11 mouse cellular contexts compared by ENCODE assay signal in genomic region chr15:37159349-37159748, GRCm38 (mm10).
DNase-seq lines count a peak whose midpoint lies in the region; ATAC-seq and TF ChIP-seq lines count a peak whose summit lies in the region.
"Had no signal": no experiment of that assay in that cellular context is flagged by ENCODE, and none has a peak within 500 bp of the region (broad histone marks: within the 10 kb centered on the region; RNA-seq: fewer than 3 reads in every experiment).

No protein-coding gene starts in this region.

- intact Hi-C loops in left cerebral cortex, postnatal 25 days (cut with DNase I) = no loop called here
- intact Hi-C loops in left cerebral cortex, postnatal 36 days (cut with DNase I) = no loop called here

- H3K36me3 ChIP-seq in forebrain, embryonic 12.5 days (replicated peaks) = no peaks in the 10 kb centered on the region
- H3K36me3 ChIP-seq in forebrain, embryonic 10.5 days (replicated peaks) = no peaks in the 10 kb centered on the region
- H3K36me3 ChIP-seq in intestine, embryonic 16.5 days (ENCODE audit: control insufficient read depth, insufficient read depth, low read length) = no peaks in the 10 kb centered on the region
- no peaks in the 10 kb centered on the region for H3K36me3 ChIP-seq in lung, embryonic 14.5 days (ENCODE audit: insufficient read depth)
- H3K36me3 ChIP-seq: liver, embryonic 12.5 days had no signal

- no peak for DNase-seq in forebrain, embryonic 10.5 days (ENCODE audit: extremely low spot score, low spot score)
- peak; percentile 12 for DNase-seq in Muller cell, postnatal 12 days (ENCODE audit: inconsistent ontology term)
- DNase-seq in lung, embryonic 14.5 days = peak; percentile 56
- DNase-seq in spleen, postnatal 10 days (ENCODE audit: low spot score in 2 of 2) = no peak
- no peak for DNase-seq in left cerebral cortex, postnatal 25 days (ENCODE audit: low spot score in 2 of 2)
- DNase-seq in left cerebral cortex, postnatal 36 days (ENCODE audit: low spot score in 2 of 2) = no peak
- DNase-seq: gastrocnemius, postnatal 25 days; spleen, adult 18-20 months had no signal

- H3K4me2 ChIP-seq in forebrain, embryonic 12.5 days = no peak overlapping the region
- no peak overlapping the region for H3K4me2 ChIP-seq in intestine, embryonic 16.5 days (ENCODE audit: low read depth, low read length)
- no peak overlapping the region for H3K4me2 ChIP-seq in lung, embryonic 14.5 days
- H3K4me2 ChIP-seq: liver, embryonic 12.5 days had no signal

- 0 out of 2 replicates have a peak, but pooled peaks have one; percentile 36 for ATAC-seq in forebrain, embryonic 12.5 days (ENCODE audit: low FRiP score)
- ATAC-seq in intestine, embryonic 16.5 days = peak; percentile 74
- ATAC-seq in lung, embryonic 14.5 days (ENCODE audit: insufficient read depth) = peak; percentile 66
- ATAC-seq: liver, embryonic 12.5 days had no signal

- H3K4me3 ChIP-seq in forebrain, embryonic 12.5 days (replicated peaks) = no peak overlapping the region
- no peak overlapping the region for H3K4me3 ChIP-seq in forebrain, embryonic 10.5 days
- H3K4me3 ChIP-seq in intestine, embryonic 16.5 days (ENCODE audit: low read length) = no peak overlapping the region
- no peak overlapping the region for H3K4me3 ChIP-seq in lung, embryonic 14.5 days (ENCODE audit: low read depth, low read length)
- H3K4me3 ChIP-seq: liver, embryonic 12.5 days had no signal

- peaks cover 6% of the 10 kb centered on the region for H3K4me1 ChIP-seq in forebrain, embryonic 12.5 days
- peaks cover 12% of the 10 kb centered on the region for H3K4me1 ChIP-seq in forebrain, embryonic 10.5 days
- H3K4me1 ChIP-seq in intestine, embryonic 16.5 days (ENCODE audit: control insufficient read depth, insufficient read depth, low read length) = peaks cover 13% of the 10 kb centered on the region
- H3K4me1 ChIP-seq in lung, embryonic 14.5 days (ENCODE audit: insufficient read depth) = no peaks in the 10 kb centered on the region
- H3K4me1 ChIP-seq: liver, embryonic 12.5 days had no signal

- no peak overlapping the region for H3K27ac ChIP-seq in forebrain, embryonic 12.5 days
- H3K27ac ChIP-seq in forebrain, embryonic 10.5 days = no peak overlapping the region
- H3K27ac ChIP-seq in intestine, embryonic 16.5 days (ENCODE audit: low read length) = no peak overlapping the region
- H3K27ac ChIP-seq in lung, embryonic 14.5 days (ENCODE audit: low read depth) = no peak overlapping the region
- H3K27ac ChIP-seq: liver, embryonic 12.5 days had no signal

- H3K27me3 ChIP-seq in forebrain, embryonic 12.5 days = no peaks in the 10 kb centered on the region
- peaks cover 4% of the 10 kb centered on the region for H3K27me3 ChIP-seq in forebrain, embryonic 10.5 days (ENCODE audit: poor library complexity, severe bottlenecking)
- H3K27me3 ChIP-seq in intestine, embryonic 16.5 days (replicated peaks; ENCODE audit: control insufficient read depth, insufficient read depth, low read length) = no peaks in the 10 kb centered on the region
- no peaks in the 10 kb centered on the region for H3K27me3 ChIP-seq in lung, embryonic 14.5 days (ENCODE audit: insufficient read depth, low read length)
- H3K27me3 ChIP-seq: liver, embryonic 12.5 days had no signal

- WGBS in forebrain, embryonic 12.5 days = 9% methylated on average over 4 of the region's 4 CpGs
- WGBS in forebrain, embryonic 10.5 days = 12% methylated on average over 4 of the region's 4 CpGs
- WGBS in intestine, embryonic 16.5 days = 5% methylated on average over 4 of the region's 4 CpGs
- 3% methylated on average over 4 of the region's 4 CpGs for WGBS in lung, embryonic 14.5 days

- H3K9ac ChIP-seq in forebrain, embryonic 12.5 days = no peak overlapping the region
- no peak overlapping the region for H3K9ac ChIP-seq in intestine, embryonic 16.5 days (ENCODE audit: low read depth, low read length)
- no peak overlapping the region for H3K9ac ChIP-seq in lung, embryonic 14.5 days
- H3K9ac ChIP-seq: liver, embryonic 12.5 days had no signal

- TF ChIP-seq CTCF in lung, embryonic 14.5 days (IDR thresholded peaks at IDR 0.05; ENCODE audit: low read depth) = no peak

- no peaks in the 10 kb centered on the region for H3K9me3 ChIP-seq in forebrain, embryonic 12.5 days
- H3K9me3 ChIP-seq in forebrain, embryonic 10.5 days = 0 out of 2 replicates have a peak, but pooled peaks cover 3% of the 10 kb centered on the region
- no peaks in the 10 kb centered on the region for H3K9me3 ChIP-seq in intestine, embryonic 16.5 days (ENCODE audit: control insufficient read depth, low read length)
- H3K9me3 ChIP-seq in lung, embryonic 14.5 days (ENCODE audit: low read depth, low read length) = no peaks in the 10 kb centered on the region
- H3K9me3 ChIP-seq: liver, embryonic 12.5 days had no signal

Comparison
In these comparisons a context has a peak if more than half of its experiments do, and no peak if none do; other contexts are left out.
1. DNase-seq: peak in Muller cell, postnatal 12 days (single experiment) and lung, embryonic 14.5 days (single experiment); none in forebrain, embryonic 10.5 days (single experiment), spleen, postnatal 10 days (0 of 2), left cerebral cortex, postnatal 25 days (0 of 2) and left cerebral cortex, postnatal 36 days (0 of 2).
2. Peak in every context shown above with its lines, with median percentiles within 50 percentile points of each other: ATAC-seq.